Mouse (Mus musculus): Measurements from ENCODE around the gene Bnipl. TPM values are rescaled to one million over a fixed set of nuclear protein-coding genes. Genes with fewer than 3 reads are reported as not detected.

Gene Bnipl
- polyA plus RNA-seq (2012; rRNA removed): 0.03 and 0.16 TPM in 2 replicates

GRCm38 (mm10) chr3:95250783-95251424 lies at the start of gene Bnipl:
Gene Bnipl, minus strand, starts transcription at chr3:95251193.

GRCm38 (mm10) chr3:95281216-95282126 lies 30.5 kb upstream of the Bnipl start, which contains the start of the genes Mindy1 and Prune1:
Gene Mindy1, plus strand, starts transcription at chr3:95281345.
Gene Prune1, minus strand, starts transcription at chr3:95282076.

GRCm38 (mm10) chr3:95241498-95241897 lies 9.5 kb downstream of the Bnipl start, which contains the start of gene Gm128:
Gene Gm128, minus strand, starts transcription at chr3:95241598.

GRCm38 (mm10) chr3:95231298-95232221 lies 19.4 kb downstream of the Bnipl start, which contains the start of gene Mllt11:
Gene Mllt11, minus strand, starts transcription at chr3:95232171.

GRCm38 (mm10) chr3:95228148-95228893 lies 22.7 kb downstream of the Bnipl start, which contains the start of gene Cdc42se1:
Gene Cdc42se1, plus strand, starts transcription at chr3:95228732.

GRCm38 (mm10) chr3:95217255-95218134 lies 33.5 kb downstream of the Bnipl start, which contains the start of gene Gabpb2:
Gene Gabpb2, minus strand, starts transcription at chr3:95217916.

Other genes starting within 250 kb of the Bnipl start
- 5.0 and 6.0 TPM in 2 replicates for gene Zfp687, start 235.7 kb downstream of the Bnipl start, polyA plus RNA-seq (2012; rRNA removed)
- 147 and 154 TPM in 2 replicates for gene Psmd4, start 208.6 kb downstream of the Bnipl start, polyA plus RNA-seq (2012; rRNA removed)
- 8.0 and 10.4 TPM in 2 replicates for gene Pip5k1a, start 144.3 kb downstream of the Bnipl start, polyA plus RNA-seq (2012; rRNA removed)
- 23.3 and 25.4 TPM in 2 replicates for gene Vps72, start 140.2 kb downstream of the Bnipl start, polyA plus RNA-seq (2012; rRNA removed)
- 0.37 and 0.59 TPM in 2 replicates for gene Tmod4, start 126.7 kb downstream of the Bnipl start, polyA plus RNA-seq (2012; rRNA removed)
- 34.6 and 35.5 TPM in 2 replicates for gene Scnm1, start 117.2 kb downstream of the Bnipl start, polyA plus RNA-seq (2012; rRNA removed)
- 3.8 and 4.2 TPM in 2 replicates for gene Lysmd1, start 117.1 kb downstream of the Bnipl start, polyA plus RNA-seq (2012; rRNA removed)
- 3.4 and 5.8 TPM in 2 replicates for gene Tnfaip8l2, start 108.8 kb downstream of the Bnipl start, polyA plus RNA-seq (2012; rRNA removed)
- gene Sema6c, start 90.7 kb downstream of the Bnipl start, polyA plus RNA-seq (2012; rRNA removed): 0.59 and 0.94 TPM in 2 replicates
- 15.3 and 17.6 TPM in 2 replicates for gene Gabpb2, start 33.3 kb downstream of the Bnipl start, polyA plus RNA-seq (2012; rRNA removed)
- 21.9 and 27.2 TPM in 2 replicates for gene Cdc42se1, start 22.5 kb downstream of the Bnipl start, polyA plus RNA-seq (2012; rRNA removed)
- gene Mllt11, start 19.0 kb downstream of the Bnipl start, polyA plus RNA-seq (2012; rRNA removed): 2.8 TPM in 2 replicates
- gene Gm128, start 9.6 kb downstream of the Bnipl start, polyA plus RNA-seq (2012; rRNA removed): 0.07 and 0.14 TPM in 2 replicates
- 11.8 and 13.5 TPM in 2 replicates for gene Mindy1, start 30.2 kb upstream of the Bnipl start, polyA plus RNA-seq (2012; rRNA removed)
- gene Prune1, start 30.9 kb upstream of the Bnipl start, polyA plus RNA-seq (2012; rRNA removed): 7.4 and 8.4 TPM in 2 replicates
- gene Anxa9, start 56.0 kb upstream of the Bnipl start, polyA plus RNA-seq (2012; rRNA removed): 2.3 and 2.8 TPM in 2 replicates
- 52.5 and 69.2 TPM in 2 replicates for gene Cers2, start 63.6 kb upstream of the Bnipl start, polyA plus RNA-seq (2012; rRNA removed)
- 13.1 and 15.8 TPM in 2 replicates for gene Setdb1, start 106.0 kb upstream of the Bnipl start, polyA plus RNA-seq (2012; rRNA removed)
- gene 4930558C23Rik, start 151.6 kb upstream of the Bnipl start, polyA plus RNA-seq (2012; rRNA removed): not detected in 2 replicates
- 10.5 and 13.0 TPM in 2 replicates for gene Arnt, start 183.2 kb upstream of the Bnipl start, polyA plus RNA-seq (2012; rRNA removed)
- 1.0 and 1.7 TPM in 2 replicates for gene Ctsk, start 248.1 kb upstream of the Bnipl start, polyA plus RNA-seq (2012; rRNA removed)